Mouse (Mus musculus): ENCODE data around the gene Gpc6. TPM values are rescaled to one million over a fixed set of nuclear protein-coding genes. Genes with fewer than 3 reads are reported as not detected.
A peak's percentile ranks its signal among the peaks of the same experiment; 100 is the strongest.

The Gpc6 gene
- total and polyA plus RNA-seq, 3 experiments: 5.1 to 12.2 (median 9.5) TPM

- peak; percentile 44 for DNase-seq
Observed at GRCm38 (mm10) chr14:117879313-117879712, 954.2 kb downstream of the Gpc6 start.

GRCm38 (mm10) chr14:117881112-117881511, 956.0 kb downstream of the Gpc6 start:
- no peak for DNase-seq

- peak; percentile 42 for DNase-seq
Observed at GRCm38 (mm10) chr14:117882222-117882621, 957.1 kb downstream of the Gpc6 start.

GRCm38 (mm10) chr14:117889653-117890052, 964.5 kb downstream of the Gpc6 start:
- no peak for DNase-seq

GRCm38 (mm10) chr14:117891426-117891825, 966.3 kb downstream of the Gpc6 start:
- DNase-seq: no peak

GRCm38 (mm10) chr14:117892026-117892425, 966.9 kb downstream of the Gpc6 start:
- DNase-seq: no peak

- no peak for DNase-seq
Observed at GRCm38 (mm10) chr14:117894869-117895538, 969.9 kb downstream of the Gpc6 start.

GRCm38 (mm10) chr14:117895539-117895912, 970.4 kb downstream of the Gpc6 start:
- no peak for DNase-seq

GRCm38 (mm10) chr14:117904300-117904699, 979.2 kb downstream of the Gpc6 start:
- no peak for DNase-seq

- no peak for DNase-seq
Observed at GRCm38 (mm10) chr14:117905701-117906100, 980.6 kb downstream of the Gpc6 start.

GRCm38 (mm10) chr14:117906361-117906760, 981.2 kb downstream of the Gpc6 start:
- DNase-seq: no peak

- no peak for DNase-seq
Observed at GRCm38 (mm10) chr14:117908231-117908920, 983.3 kb downstream of the Gpc6 start.

GRCm38 (mm10) chr14:117909046-117909445, 983.9 kb downstream of the Gpc6 start:
- DNase-seq: no peak

GRCm38 (mm10) chr14:117910323-117910722, 985.2 kb downstream of the Gpc6 start:
- DNase-seq: peak; percentile 30

GRCm38 (mm10) chr14:117912624-117913270, 987.6 kb downstream of the Gpc6 start:
- no peak for DNase-seq

- no peak for DNase-seq
Observed at GRCm38 (mm10) chr14:117916577-117916976, 991.5 kb downstream of the Gpc6 start.

- DNase-seq: no peak
Observed at GRCm38 (mm10) chr14:117918724-117919123, 993.6 kb downstream of the Gpc6 start.

GRCm38 (mm10) chr14:117919612-117920011, 994.5 kb downstream of the Gpc6 start:
- DNase-seq: no peak

- no peak for DNase-seq
Observed at GRCm38 (mm10) chr14:117921393-117922014, 996.4 kb downstream of the Gpc6 start.

- no peak for DNase-seq
Observed at GRCm38 (mm10) chr14:117923667-117924066, 998.6 kb downstream of the Gpc6 start.

- peak; percentile 19 for DNase-seq
Observed at GRCm38 (mm10) chr14:117930105-117930847, 1005.2 kb downstream of the Gpc6 start.

All from adrenal gland, adult 2 months (tissue).